Mouse (Mus musculus) kidney, embryonic 14.5 days (tissue): Measurements from ENCODE around the gene H2-Eb1. TPM values are rescaled to one million over a fixed set of nuclear protein-coding genes. Genes with fewer than 3 reads are reported as not detected.

ENCODE experiments used
- ATAC-seq: fragments of 200-750 bp; cut with Nextera tagmentation; 2 replicates; pipeline ENCODE4 v1.8.0; 2017; ENCODE audit warnings: moderate number of reproducible peaks, mild to moderate bottlenecking, moderate TSS enrichment, moderate library complexity; ENCODE audit not compliant: low FRiP score, low TSS enrichment
- H3K27ac ChIP-seq: fragments of 300-500 bp; sonication (generic); 2 replicates; pipeline ENCODE4 v1.5.1; 2014; ENCODE audit warnings: low read depth, mild to moderate bottlenecking, low read length, moderate library complexity, mixed read lengths
- H3K27me3 ChIP-seq: fragments of 300-500 bp; sonication (generic); 2 replicates; pipeline ENCODE4 v1.6.1; 2014; ENCODE audit warnings: mild to moderate bottlenecking, low read length; ENCODE audit not compliant: control insufficient read depth, insufficient read depth
- H3K36me3 ChIP-seq: fragments of 300-500 bp; sonication (generic); 2 replicates; pipeline ENCODE4 v1.6.1; 2014; ENCODE audit warnings: low read length, mixed read lengths; ENCODE audit not compliant: control insufficient read depth, insufficient read depth
- H3K4me1 ChIP-seq: fragments of 300-500 bp; sonication (generic); 2 replicates; pipeline ENCODE4 v1.6.1; 2014; ENCODE audit warnings: low read length, mixed read lengths; ENCODE audit not compliant: control insufficient read depth, insufficient read depth
- H3K4me2 ChIP-seq: fragments of 300-500 bp; sonication (generic); replicated peaks from 2 replicates; pipeline ENCODE4 v1.6.1; 2014; ENCODE audit warnings: low read depth, mild to moderate bottlenecking, low read length
- H3K4me3 ChIP-seq: fragments of 300-500 bp; sonication (generic); 2 replicates; pipeline ENCODE4 v1.5.1; 2014; ENCODE audit warnings: mild to moderate bottlenecking, low read length
- H3K9ac ChIP-seq: fragments of 300-500 bp; sonication (generic); 2 replicates; pipeline ENCODE4 v1.6.1; 2014; ENCODE audit warnings: low read depth, mild to moderate bottlenecking, low read length, moderate library complexity
- H3K9me3 ChIP-seq: fragments of 300-500 bp; sonication (generic); 2 replicates; pipeline ENCODE4 v1.6.1; 2016; ENCODE audit warnings: low read length; ENCODE audit not compliant: control insufficient read depth
- WGBS: fragments of 180-500 bp; shearing (Covaris S2); extraction: QIAGEN DNeasy Blood & Tissue Kit; methylation state at CpG from one replicate; pipeline ENCODE4 v1.1.7; 2014; 5-methylcytosine and 5-hydroxymethylcytosine counted together
- polyA plus RNA-seq: library from polyadenylated mRNA; unstranded; fragments of >200 nt; fragmentation: Nextera tagmentation; extraction: Ambion mirVana; gene quantifications from 2 replicates; pipeline ENCODE4 v1.2.1, GENCODE M21; 2014

H2-Eb1 gene
- polyA plus RNA-seq, 1 experiment from 2014 or later = 5.9 TPM

- Histone ChIP-seq H3K27ac (no peak overlapping the region), H3K9me3 (no peaks in the 10 kb centered on the region), H3K27me3 (no peaks in the 10 kb centered on the region), H3K4me1 (no peaks in the 10 kb centered on the region), H3K9ac (no peak overlapping the region), H3K36me3 (no peaks in the 10 kb centered on the region), H3K4me2 (no peak overlapping the region), H3K4me3 (no peak overlapping the region)
- 80% methylated on average over 3 of the region's 3 CpGs for WGBS
- no peak for ATAC-seq
Observed at GRCm38 (mm10) chr17:34346041-34346440, 40.4 kb downstream of the H2-Eb1 start.

- Histone ChIP-seq H3K4me2 (no peak overlapping the region), H3K4me3 (no peak overlapping the region), H3K27ac (no peak overlapping the region), H3K27me3 (no peaks in the 10 kb centered on the region), H3K4me1 (no peaks in the 10 kb centered on the region), H3K9me3 (0 out of 2 replicates have a peak, but pooled peaks cover 2% of the 10 kb centered on the region), H3K9ac (no peak overlapping the region), H3K36me3 (no peaks in the 10 kb centered on the region)
- ATAC-seq = no peak
- WGBS = 73% methylated on average over 6 of the region's 6 CpGs
Observed at GRCm38 (mm10) chr17:34347606-34348308, 42.1 kb downstream of the H2-Eb1 start.

- ATAC-seq = 0 out of 2 replicates have a peak, but pooled peaks have one; percentile 20
- Histone ChIP-seq H3K4me3 (no peak overlapping the region), H3K4me2 (no peak overlapping the region), H3K36me3 (no peaks in the 10 kb centered on the region), H3K4me1 (no peaks in the 10 kb centered on the region), H3K9me3 (0 out of 2 replicates have a peak, but pooled peaks cover 2% of the 10 kb centered on the region), H3K27ac (no peak overlapping the region), H3K27me3 (no peaks in the 10 kb centered on the region), H3K9ac (no peak overlapping the region)
- WGBS = 3% methylated on average over 4 of the region's 4 CpGs
Observed at GRCm38 (mm10) chr17:34349429-34349828, 43.8 kb downstream of the H2-Eb1 start.

GRCm38 (mm10) chr17:34354539-34354938 is 48.9 kb downstream of the H2-Eb1 start, which contains the start of gene Btnl2:
Btnl2 (plus strand) TSS chr17:34354822.
- H3K9me3 ChIP-seq = 0 out of 2 replicates have a peak, but pooled peaks cover 2% of the 10 kb centered on the region
- 91% methylated on average over 5 of the region's 5 CpGs for WGBS
- H3K36me3 ChIP-seq = no peaks in the 10 kb centered on the region
- no peaks in the 10 kb centered on the region for H3K4me1 ChIP-seq
- H3K27me3 ChIP-seq = no peaks in the 10 kb centered on the region
- H3K9ac ChIP-seq = no peak within 1 kb of the TSS
- H3K4me2 ChIP-seq = no peak within 1 kb of the TSS
- no peak within 1 kb of the TSS for H3K27ac ChIP-seq
- H3K4me3 ChIP-seq = no peak within 1 kb of the TSS
- no peak for ATAC-seq

- Histone ChIP-seq H3K36me3 (no peaks in the 10 kb centered on the region), H3K9ac (no peak overlapping the region), H3K27ac (no peak overlapping the region), H3K4me2 (no peak overlapping the region), H3K4me3 (no peak overlapping the region), H3K4me1 (no peaks in the 10 kb centered on the region), H3K27me3 (no peaks in the 10 kb centered on the region), H3K9me3 (0 out of 2 replicates have a peak, but pooled peaks cover 2% of the 10 kb centered on the region)
- ATAC-seq = no peak
- WGBS = 71% methylated on average over 1 of the region's 1 CpGs
Observed at GRCm38 (mm10) chr17:34354940-34355339, 49.3 kb downstream of the H2-Eb1 start.

- Histone ChIP-seq H3K9ac (no peak overlapping the region), H3K27me3 (no peaks in the 10 kb centered on the region), H3K4me2 (no peak overlapping the region), H3K4me1 (no peaks in the 10 kb centered on the region), H3K4me3 (no peak overlapping the region), H3K36me3 (no peaks in the 10 kb centered on the region), H3K27ac (no peak overlapping the region), H3K9me3 (no peaks in the 10 kb centered on the region)
- WGBS = 84% methylated on average over 15 of the region's 15 CpGs
- ATAC-seq = no peak
Observed at GRCm38 (mm10) chr17:34362954-34363546, 57.4 kb downstream of the H2-Eb1 start.

GRCm38 (mm10) chr17:34363676-34364310 is 58.1 kb downstream of the H2-Eb1 start:
- Histone ChIP-seq H3K36me3 (no peaks in the 10 kb centered on the region), H3K4me2 (no peak overlapping the region), H3K27me3 (no peaks in the 10 kb centered on the region), H3K9me3 (no peaks in the 10 kb centered on the region), H3K4me3 (no peak overlapping the region), H3K9ac (no peak overlapping the region), H3K4me1 (no peaks in the 10 kb centered on the region), H3K27ac (no peak overlapping the region)
- 78% methylated on average over 3 of the region's 3 CpGs for WGBS
- no peak for ATAC-seq

- no peaks in the 10 kb centered on the region for H3K27me3 ChIP-seq
- no peak overlapping the region for H3K4me3 ChIP-seq
- H3K9me3 ChIP-seq = no peaks in the 10 kb centered on the region
- WGBS = 71% methylated on average over 10 of the region's 10 CpGs
- H3K4me1 ChIP-seq = no peaks in the 10 kb centered on the region
- no peaks in the 10 kb centered on the region for H3K36me3 ChIP-seq
- H3K27ac ChIP-seq = no peak overlapping the region
- no peak for ATAC-seq
- H3K9ac ChIP-seq = no peak overlapping the region
- H3K4me2 ChIP-seq = no peak overlapping the region
Observed at GRCm38 (mm10) chr17:34365031-34365430, 59.4 kb downstream of the H2-Eb1 start.
